Mouse (Mus musculus) inflammation-experienced regulatory T-cells, adult 6 months (primary cell): ENCODE data around the gene Arhgdia. TPM values are rescaled to one million over a fixed set of nuclear protein-coding genes. Genes with fewer than 3 reads are reported as not detected.
A peak's percentile ranks its signal among the peaks of the same experiment; 100 is the strongest.

Experiments used
- ATAC-seq: one replicate; pipeline ENCODE4 v1.8.0; 2017
- polyA plus RNA-seq, 3 experiments: library from polyadenylated mRNA; unstranded; fragments of 100-300 nt; shearing (Covaris generic); gene quantifications; one replicate each; pipeline ENCODE4 v1.2.1; 2017

The Arhgdia gene
- 100 to 1,000 TPM; 624 to 862 (median 685) TPM for polyA plus RNA-seq

- ATAC-seq: peak; percentile 70
These were observed at the start of gene Arhgdia for GRCm38 (mm10) chr11:120581490-120582267. Gene Arhgdia (minus strand): TSS chr11:120581624.

- no peak for ATAC-seq
These were observed 49.0 kb upstream of the Arhgdia start for GRCm38 (mm10) chr11:120630401-120630871.

- no peak for ATAC-seq
These were observed 48.5 kb upstream of the Arhgdia start for GRCm38 (mm10) chr11:120629911-120630310.

GRCm38 (mm10) chr11:120629341-120629730, 47.9 kb upstream of the Arhgdia start:
- peak; percentile 18 for ATAC-seq

GRCm38 (mm10) chr11:120628601-120629340, 47.3 kb upstream of the Arhgdia start:
- no peak for ATAC-seq

GRCm38 (mm10) chr11:120627468-120628300, 46.3 kb upstream of the Arhgdia start:
- ATAC-seq: peak; percentile 43

- ATAC-seq: no peak
These were observed 45.5 kb upstream of the Arhgdia start for GRCm38 (mm10) chr11:120626785-120627467.

- no peak for ATAC-seq
These were observed 43.8 kb upstream of the Arhgdia start, which contains the start of gene Sirt7 for GRCm38 (mm10) chr11:120625152-120625775. Gene Sirt7 (minus strand): TSS chr11:120625240.

- ATAC-seq: peak; percentile 70
These were observed 43.3 kb upstream of the Arhgdia start for GRCm38 (mm10) chr11:120624680-120625111.

GRCm38 (mm10) chr11:120623961-120624679, 42.7 kb upstream of the Arhgdia start:
- ATAC-seq: peak; percentile 30

- no peak for ATAC-seq
These were observed 41.4 kb upstream of the Arhgdia start for GRCm38 (mm10) chr11:120622805-120623204.

- ATAC-seq: no peak
These were observed 38.8 kb upstream of the Arhgdia start for GRCm38 (mm10) chr11:120620195-120620594.

- ATAC-seq: no peak
These were observed 37.5 kb upstream of the Arhgdia start for GRCm38 (mm10) chr11:120618619-120619535.

- ATAC-seq: peak; percentile 94
These were observed 36.2 kb upstream of the Arhgdia start, which contains the start of gene Pcyt2 for GRCm38 (mm10) chr11:120617519-120618112. Gene Pcyt2 (minus strand): TSS chr11:120617936.

GRCm38 (mm10) chr11:120616617-120617294, 35.3 kb upstream of the Arhgdia start:
- ATAC-seq: no peak

- no peak for ATAC-seq
These were observed 34.3 kb upstream of the Arhgdia start for GRCm38 (mm10) chr11:120615606-120616203.

- ATAC-seq: no peak
These were observed 33.7 kb upstream of the Arhgdia start for GRCm38 (mm10) chr11:120615167-120615566.

- ATAC-seq: no peak
These were observed 32.6 kb upstream of the Arhgdia start for GRCm38 (mm10) chr11:120613976-120614375.
